Mouse (Mus musculus): Measurements from ENCODE around the gene Gpalpp1. TPM values are rescaled to one million over a fixed set of nuclear protein-coding genes. Genes with fewer than 3 reads are reported as not detected.
A peak's percentile ranks its signal among the peaks of the same experiment; 100 is the strongest.

Gpalpp1 gene
- polyA plus RNA-seq, 1 experiment from 2014 or later = 20.3 TPM

DNA sequence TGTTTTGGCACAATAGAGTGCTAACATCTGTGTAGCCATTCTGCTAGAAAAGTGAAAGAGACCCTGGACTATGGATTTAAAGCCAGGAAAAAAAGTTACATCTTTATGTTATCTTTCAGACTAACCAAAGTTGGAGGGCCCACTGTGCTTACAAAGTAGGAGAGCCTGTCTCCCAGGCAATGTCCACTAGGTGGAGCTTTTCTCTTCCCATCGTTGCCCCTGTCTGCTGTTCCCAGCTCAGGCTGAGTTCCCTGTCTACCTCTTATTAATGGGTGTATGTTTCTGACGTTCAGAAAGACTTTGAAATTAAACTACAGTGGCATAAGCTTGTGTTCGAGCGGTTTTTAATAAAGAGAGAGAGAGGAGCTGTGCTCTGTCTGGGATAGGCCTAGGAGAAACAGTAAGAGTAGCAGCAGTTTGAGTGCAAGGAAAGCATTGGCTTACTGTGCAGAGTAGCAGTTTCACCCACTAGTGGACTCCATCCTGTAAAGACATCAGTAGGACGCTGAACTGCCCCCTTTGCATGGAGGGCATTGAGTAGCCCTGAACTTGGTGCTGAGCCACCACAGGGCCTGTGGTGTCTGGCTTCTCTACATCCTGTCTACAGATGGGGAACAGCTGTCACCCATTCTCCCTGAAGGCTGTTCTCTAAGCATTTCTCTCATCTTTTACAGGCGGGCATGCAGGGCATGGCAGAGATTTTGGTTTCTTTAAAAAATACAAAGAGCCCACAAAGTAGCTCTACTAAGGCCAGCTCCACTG is 11.5 kb upstream of the Gpalpp1 start:
- no peaks in the 10 kb centered on the region for H3K9me3 ChIP-seq (ENCODE audit: control insufficient read depth, low read length)
- peak; percentile 51 for DNase-seq (ENCODE audit: low spot score)
- H3K36me3 ChIP-seq (ENCODE audit: control insufficient read depth, insufficient read depth, low read length) = peaks cover 11% of the 10 kb centered on the region

DNA sequence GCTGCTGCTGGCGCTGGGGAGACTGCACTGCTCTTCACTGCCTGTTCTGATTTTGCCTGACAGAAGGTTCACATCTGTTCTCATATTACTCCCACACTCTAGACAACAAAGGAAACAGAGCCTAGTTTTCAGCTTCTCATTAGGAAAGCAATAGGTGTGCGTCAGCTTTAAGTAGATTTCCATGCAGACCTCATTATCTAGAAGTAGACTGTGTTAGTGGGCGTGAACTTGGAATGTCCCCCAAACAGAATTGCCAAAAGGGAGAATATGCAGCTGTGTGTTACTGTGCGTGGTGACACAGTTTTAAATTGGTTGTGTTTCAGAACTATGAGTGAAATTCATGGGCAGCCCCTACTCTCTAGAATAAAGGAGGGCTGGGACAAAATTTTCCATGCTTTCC is 9.9 kb upstream of the Gpalpp1 start:
- H3K4me1 ChIP-seq (ENCODE audit: control insufficient read depth, insufficient read depth, low read length) = no peaks in the 10 kb centered on the region
- no peak for DNase-seq (ENCODE audit: low spot score)
- no peaks in the 10 kb centered on the region for H3K9me3 ChIP-seq (ENCODE audit: control insufficient read depth, low read length)
- H3K36me3 ChIP-seq (ENCODE audit: control insufficient read depth, insufficient read depth, low read length) = peaks cover 5% of the 10 kb centered on the region
- 89% methylated on average over 4 of the region's 4 CpGs for WGBS
- H3K27me3 ChIP-seq (ENCODE audit: control insufficient read depth, insufficient read depth, low read length) = no peaks in the 10 kb centered on the region
- no peak overlapping the region for H3K4me2 ChIP-seq (ENCODE audit: low read depth)
- ATAC-seq (ENCODE audit: insufficient read depth, low FRiP score, low TSS enrichment) = no peak
- H3K27ac ChIP-seq (ENCODE audit: low read depth, low read length) = no peak overlapping the region
- no peak overlapping the region for H3K9ac ChIP-seq (ENCODE audit: low read length)
- H3K4me3 ChIP-seq (ENCODE audit: low read depth, low read length) = no peak overlapping the region

More for the DNA sequence above, 11.5 kb upstream of the Gpalpp1 start:
- H3K4me3 ChIP-seq (ENCODE audit: low read depth, low read length) = no peak overlapping the region
- H3K27me3 ChIP-seq (ENCODE audit: control insufficient read depth, insufficient read depth, low read length) = no peaks in the 10 kb centered on the region
- H3K4me2 ChIP-seq (ENCODE audit: low read depth) = no peak overlapping the region
- ATAC-seq (ENCODE audit: insufficient read depth, low FRiP score, low TSS enrichment) = no peak
- H3K9ac ChIP-seq (ENCODE audit: low read length) = no peak overlapping the region
- H3K4me1 ChIP-seq (ENCODE audit: control insufficient read depth, insufficient read depth, low read length) = no peaks in the 10 kb centered on the region
- WGBS = 68% methylated on average over 6 of the region's 6 CpGs
- no peak overlapping the region for H3K27ac ChIP-seq (ENCODE audit: low read depth, low read length)

DNA sequence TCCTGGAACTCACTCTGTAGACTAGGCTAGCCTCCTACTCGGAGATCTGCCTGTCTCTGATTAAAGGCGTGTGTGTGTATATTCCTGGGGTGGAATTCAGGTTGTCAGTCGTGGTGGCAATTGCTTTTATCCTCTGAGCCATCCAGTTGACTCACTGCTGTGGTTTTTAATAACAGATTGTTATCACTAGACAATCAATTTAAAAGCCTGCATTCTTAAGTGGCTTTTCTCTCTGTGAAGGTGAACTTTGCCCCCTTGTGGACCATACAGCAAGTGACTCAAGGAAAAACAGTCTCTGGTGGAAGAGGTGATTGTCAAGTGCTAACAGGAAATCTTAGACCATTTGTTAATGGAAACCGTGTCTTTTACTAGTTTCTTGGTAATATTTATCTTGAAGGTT is 8.4 kb upstream of the Gpalpp1 start:
- DNase-seq (ENCODE audit: low spot score) (no peak), ATAC-seq (ENCODE audit: insufficient read depth, low FRiP score, low TSS enrichment) (no peak)
- Histone ChIP-seq H3K4me2 (ENCODE audit: low read depth) (no peak overlapping the region), H3K9ac (ENCODE audit: low read length) (no peak overlapping the region), H3K27me3 (ENCODE audit: control insufficient read depth, insufficient read depth, low read length) (no peaks in the 10 kb centered on the region), H3K4me1 (ENCODE audit: control insufficient read depth, insufficient read depth, low read length) (no peaks in the 10 kb centered on the region), H3K36me3 (ENCODE audit: control insufficient read depth, insufficient read depth, low read length) (0 out of 2 replicates have a peak, but pooled peaks cover 2% of the 10 kb centered on the region), H3K9me3 (ENCODE audit: control insufficient read depth, low read length) (no peaks in the 10 kb centered on the region), H3K4me3 (ENCODE audit: low read depth, low read length) (no peak overlapping the region), H3K27ac (ENCODE audit: low read depth, low read length) (no peak overlapping the region)
- 79% methylated on average over 4 of the region's 4 CpGs for WGBS

DNA sequence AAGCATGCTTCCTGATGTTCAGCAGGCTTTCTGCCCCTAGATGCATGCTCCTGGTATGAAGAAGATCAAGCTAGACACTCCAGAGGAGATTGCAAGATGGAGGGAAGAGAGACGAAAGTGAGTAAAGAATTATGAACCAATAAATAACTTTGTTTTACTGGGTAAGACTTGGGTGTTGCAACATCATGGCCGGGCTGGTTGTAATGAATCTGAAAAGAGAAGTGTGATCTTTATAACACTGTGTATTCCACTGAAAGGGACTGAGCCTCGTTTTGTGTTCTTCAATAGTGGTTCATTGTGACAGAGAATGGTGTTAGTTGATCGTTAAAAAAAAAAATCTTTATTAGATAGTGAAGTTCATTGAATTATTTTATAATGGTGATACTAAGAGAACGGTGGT is 5.2 kb upstream of the Gpalpp1 start:
- H3K36me3 ChIP-seq (ENCODE audit: control insufficient read depth, insufficient read depth, low read length) = 0 out of 2 replicates have a peak, but pooled peaks cover 2% of the 10 kb centered on the region
- H3K4me3 ChIP-seq (ENCODE audit: low read depth, low read length) = no peak overlapping the region
- DNase-seq (ENCODE audit: low spot score) = no peak
- H3K9ac ChIP-seq (ENCODE audit: low read length) = no peak overlapping the region
- H3K4me2 ChIP-seq (ENCODE audit: low read depth) = no peak overlapping the region
- H3K4me1 ChIP-seq (ENCODE audit: control insufficient read depth, insufficient read depth, low read length) = 0 out of 2 replicates have a peak, but pooled peaks cover 2% of the 10 kb centered on the region
- 88% methylated on average over 5 of the region's 5 CpGs for WGBS
- no peak for ATAC-seq (ENCODE audit: insufficient read depth, low FRiP score, low TSS enrichment)
- no peak overlapping the region for H3K27ac ChIP-seq (ENCODE audit: low read depth, low read length)
- H3K9me3 ChIP-seq (ENCODE audit: control insufficient read depth, low read length) = no peaks in the 10 kb centered on the region
- no peaks in the 10 kb centered on the region for H3K27me3 ChIP-seq (ENCODE audit: control insufficient read depth, insufficient read depth, low read length)

DNA sequence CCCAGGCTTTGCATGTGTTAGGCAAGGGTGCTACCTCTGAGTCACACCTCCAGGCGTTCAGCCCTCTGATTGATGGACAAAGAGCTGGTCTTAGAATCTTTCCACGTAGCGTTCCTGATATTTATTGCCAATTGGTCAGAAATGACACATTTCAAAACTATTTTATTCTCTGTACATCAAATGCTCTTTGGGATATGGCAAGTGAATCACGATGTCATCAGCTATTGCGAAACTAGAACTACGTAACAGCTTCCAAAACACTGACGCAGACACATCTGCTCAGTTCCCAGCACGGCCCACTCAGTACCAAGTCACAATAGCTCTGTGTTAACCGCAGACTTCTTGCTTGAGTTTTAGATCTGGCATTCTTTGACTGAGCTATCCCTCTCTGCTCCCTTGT is 11.0 kb downstream of the Gpalpp1 start:
- Histone ChIP-seq H3K9ac (ENCODE audit: low read length) (no peak overlapping the region), H3K27me3 (ENCODE audit: control insufficient read depth, insufficient read depth, low read length) (no peaks in the 10 kb centered on the region), H3K4me3 (ENCODE audit: low read depth, low read length) (no peak overlapping the region), H3K36me3 (ENCODE audit: control insufficient read depth, insufficient read depth, low read length) (0 out of 2 replicates have a peak, but pooled peaks cover 2% of the 10 kb centered on the region), H3K27ac (ENCODE audit: low read depth, low read length) (no peak overlapping the region), H3K4me1 (ENCODE audit: control insufficient read depth, insufficient read depth, low read length) (no peaks in the 10 kb centered on the region), H3K4me2 (ENCODE audit: low read depth) (no peak overlapping the region), H3K9me3 (ENCODE audit: control insufficient read depth, low read length) (no peaks in the 10 kb centered on the region)
- DNase-seq (ENCODE audit: low spot score) (no peak), ATAC-seq (ENCODE audit: insufficient read depth, low FRiP score, low TSS enrichment) (no peak)
- WGBS = 93% methylated on average over 9 of the region's 9 CpGs

DNA sequence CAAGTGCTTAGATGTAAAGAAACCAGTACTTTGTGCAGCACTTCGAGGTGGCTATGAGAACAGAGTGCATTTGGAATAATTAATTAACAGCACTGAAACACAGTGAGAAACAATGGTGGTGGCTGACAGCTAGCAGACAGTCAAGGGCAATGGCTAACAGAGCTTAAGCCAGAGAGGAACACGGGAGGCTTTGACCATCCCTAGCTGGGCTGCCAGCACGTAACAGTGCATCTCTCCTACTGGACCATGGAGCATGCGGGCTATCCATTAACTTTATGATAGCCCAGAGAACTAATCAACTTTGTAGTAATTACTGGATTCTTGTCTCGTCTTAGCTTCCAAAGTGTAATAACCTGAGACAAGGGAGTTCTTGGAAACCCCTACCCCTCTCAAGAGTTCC is 12.7 kb downstream of the Gpalpp1 start:
- Histone ChIP-seq H3K27me3 (ENCODE audit: control insufficient read depth, insufficient read depth, low read length) (no peaks in the 10 kb centered on the region), H3K27ac (ENCODE audit: low read depth, low read length) (no peak overlapping the region), H3K9ac (ENCODE audit: low read length) (no peak overlapping the region), H3K4me3 (ENCODE audit: low read depth, low read length) (no peak overlapping the region), H3K36me3 (ENCODE audit: control insufficient read depth, insufficient read depth, low read length) (0 out of 2 replicates have a peak, but pooled peaks cover 2% of the 10 kb centered on the region), H3K9me3 (ENCODE audit: control insufficient read depth, low read length) (no peaks in the 10 kb centered on the region), H3K4me2 (ENCODE audit: low read depth) (no peak overlapping the region), H3K4me1 (ENCODE audit: control insufficient read depth, insufficient read depth, low read length) (no peaks in the 10 kb centered on the region)
- ATAC-seq (ENCODE audit: insufficient read depth, low FRiP score, low TSS enrichment) (no peak), DNase-seq (ENCODE audit: low spot score) (no peak)
- WGBS = 92% methylated on average over 5 of the region's 5 CpGs

DNA sequence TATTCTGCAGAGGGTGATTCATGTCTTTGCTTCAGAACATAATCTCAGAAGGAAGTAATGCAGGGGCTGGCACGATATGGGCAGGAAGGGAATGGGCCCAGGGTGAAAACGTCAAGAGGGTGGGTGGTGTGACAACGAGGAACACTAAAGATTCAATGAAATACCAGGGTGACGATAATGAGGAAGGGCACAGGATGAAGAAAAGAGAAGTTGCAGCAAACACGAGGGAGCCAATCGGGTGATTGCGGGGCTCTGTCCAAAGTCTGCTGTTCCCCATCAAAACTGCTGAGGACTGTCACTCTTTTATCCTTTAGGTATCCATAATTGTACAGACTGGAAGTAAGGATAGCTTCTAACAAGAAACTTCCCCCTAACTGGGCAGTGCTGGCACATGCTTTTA is 13.3 kb downstream of the Gpalpp1 start:
- WGBS = 95% methylated on average over 7 of the region's 7 CpGs
- Histone ChIP-seq H3K27ac (ENCODE audit: low read depth, low read length) (no peak overlapping the region), H3K4me3 (ENCODE audit: low read depth, low read length) (no peak overlapping the region), H3K4me2 (ENCODE audit: low read depth) (no peak overlapping the region), H3K27me3 (ENCODE audit: control insufficient read depth, insufficient read depth, low read length) (no peaks in the 10 kb centered on the region), H3K36me3 (ENCODE audit: control insufficient read depth, insufficient read depth, low read length) (0 out of 2 replicates have a peak, but pooled peaks cover 2% of the 10 kb centered on the region), H3K4me1 (ENCODE audit: control insufficient read depth, insufficient read depth, low read length) (no peaks in the 10 kb centered on the region), H3K9me3 (ENCODE audit: control insufficient read depth, low read length) (no peaks in the 10 kb centered on the region), H3K9ac (ENCODE audit: low read length) (no peak overlapping the region)
- ATAC-seq (ENCODE audit: insufficient read depth, low FRiP score, low TSS enrichment) (no peak), DNase-seq (ENCODE audit: low spot score) (no peak)

DNA sequence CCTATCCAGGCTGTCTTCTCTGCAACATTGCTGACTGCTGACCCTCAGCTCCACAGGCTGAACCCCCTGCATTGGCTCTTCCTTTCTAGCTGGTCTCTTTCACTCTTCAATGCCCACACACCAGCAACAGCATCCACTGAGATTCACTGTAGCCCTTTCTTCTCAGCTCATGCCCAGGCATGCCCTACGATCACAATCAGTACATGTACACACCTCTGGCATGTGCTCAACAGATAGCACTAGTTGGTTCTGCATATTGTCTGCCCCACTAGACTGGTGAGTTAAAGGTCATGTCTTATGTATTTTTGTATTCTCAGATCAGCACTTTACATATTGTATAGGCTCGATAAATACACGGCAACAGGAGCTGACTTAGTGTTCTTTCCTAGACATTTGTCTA is 26.4 kb downstream of the Gpalpp1 start:
- Histone ChIP-seq H3K27ac (ENCODE audit: low read depth, low read length) (no peak overlapping the region), H3K27me3 (ENCODE audit: control insufficient read depth, insufficient read depth, low read length) (no peaks in the 10 kb centered on the region), H3K9me3 (ENCODE audit: control insufficient read depth, low read length) (no peaks in the 10 kb centered on the region), H3K4me1 (ENCODE audit: control insufficient read depth, insufficient read depth, low read length) (no peaks in the 10 kb centered on the region), H3K9ac (ENCODE audit: low read length) (no peak overlapping the region), H3K4me2 (ENCODE audit: low read depth) (no peak overlapping the region), H3K4me3 (ENCODE audit: low read depth, low read length) (no peak overlapping the region), H3K36me3 (ENCODE audit: control insufficient read depth, insufficient read depth, low read length) (no peaks in the 10 kb centered on the region)
- WGBS = 92% methylated on average over 3 of the region's 3 CpGs
- ATAC-seq (ENCODE audit: insufficient read depth, low FRiP score, low TSS enrichment) (no peak), DNase-seq (ENCODE audit: low spot score) (no peak)

DNA sequence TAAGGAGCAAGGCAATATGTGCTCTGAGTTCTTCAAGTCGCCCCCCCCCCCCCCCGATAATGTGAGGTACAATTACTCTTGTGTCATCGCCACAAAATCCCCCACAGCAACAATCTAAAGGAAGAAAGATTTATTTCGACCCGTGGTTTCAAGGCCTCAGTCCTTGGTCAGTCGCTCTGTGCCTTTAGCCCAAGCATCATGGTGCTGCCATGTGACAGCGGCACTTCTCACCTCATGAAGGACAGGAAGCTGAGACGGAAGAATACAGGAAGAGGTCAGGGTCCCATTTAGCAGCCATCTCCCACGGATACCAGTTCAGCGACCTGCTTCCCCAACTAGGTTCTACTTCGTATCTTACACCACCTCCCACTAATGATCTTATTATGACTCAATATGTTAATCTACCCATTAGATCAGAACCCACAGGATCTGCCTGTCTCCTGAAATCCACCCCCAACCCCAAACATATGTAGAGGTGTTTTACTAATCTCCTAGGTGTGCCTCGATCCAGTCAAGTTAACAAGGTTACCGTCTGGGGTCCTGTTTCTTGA is 28.4 kb downstream of the Gpalpp1 start:
- WGBS = 88% methylated on average over 13 of the region's 13 CpGs
- no peaks in the 10 kb centered on the region for H3K9me3 ChIP-seq (ENCODE audit: control insufficient read depth, low read length)
- H3K4me1 ChIP-seq (ENCODE audit: control insufficient read depth, insufficient read depth, low read length) = no peaks in the 10 kb centered on the region
- no peak for DNase-seq (ENCODE audit: low spot score)
- H3K36me3 ChIP-seq (ENCODE audit: control insufficient read depth, insufficient read depth, low read length) = no peaks in the 10 kb centered on the region
- no peak overlapping the region for H3K27ac ChIP-seq (ENCODE audit: low read depth, low read length)
- H3K27me3 ChIP-seq (ENCODE audit: control insufficient read depth, insufficient read depth, low read length) = no peaks in the 10 kb centered on the region
- ATAC-seq (ENCODE audit: insufficient read depth, low FRiP score, low TSS enrichment) = no peak
- no peak overlapping the region for H3K4me2 ChIP-seq (ENCODE audit: low read depth)
- H3K9ac ChIP-seq (ENCODE audit: low read length) = no peak overlapping the region
- H3K4me3 ChIP-seq (ENCODE audit: low read depth, low read length) = no peak overlapping the region

Data from neural tube, embryonic 11.5 days (tissue).